Mouse (Mus musculus) kidney, adult 18-20 months (tissue): Measurements from ENCODE around the gene Olfr975.
"Not testable (repeated sequence)": the region's sequence is repeated elsewhere in the genome, so short reads cannot be mapped to it uniquely, and the experiment has no call there.

ENCODE experiments used
- DNase-seq: peaks from one replicate; pipeline ENCODE4 v3.0.0; 2021

Gene Olfr975

DNA sequence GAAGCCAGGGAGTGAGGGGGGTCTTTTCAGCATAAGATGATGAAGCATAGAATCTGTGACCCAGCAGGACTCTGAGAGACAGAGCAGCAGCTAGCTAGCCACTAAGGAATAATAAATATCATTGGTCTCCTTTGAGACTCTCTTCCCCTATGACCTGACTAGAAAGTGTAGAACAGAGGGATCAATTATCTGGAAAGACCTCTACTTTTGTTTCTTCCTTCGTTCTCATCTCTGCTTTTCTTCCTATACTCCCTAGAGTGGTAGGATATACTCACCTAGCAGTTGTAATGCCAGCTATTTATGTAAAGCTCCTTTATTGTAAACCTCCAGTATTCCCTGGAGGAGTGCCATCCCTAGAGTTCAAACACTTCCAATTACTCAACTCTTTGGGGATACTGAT is at the start of gene Olfr975:
Olfr975 (minus strand) TSS at position 101 of the 400 bp plus-strand sequence.
- no peak for DNase-seq

DNA sequence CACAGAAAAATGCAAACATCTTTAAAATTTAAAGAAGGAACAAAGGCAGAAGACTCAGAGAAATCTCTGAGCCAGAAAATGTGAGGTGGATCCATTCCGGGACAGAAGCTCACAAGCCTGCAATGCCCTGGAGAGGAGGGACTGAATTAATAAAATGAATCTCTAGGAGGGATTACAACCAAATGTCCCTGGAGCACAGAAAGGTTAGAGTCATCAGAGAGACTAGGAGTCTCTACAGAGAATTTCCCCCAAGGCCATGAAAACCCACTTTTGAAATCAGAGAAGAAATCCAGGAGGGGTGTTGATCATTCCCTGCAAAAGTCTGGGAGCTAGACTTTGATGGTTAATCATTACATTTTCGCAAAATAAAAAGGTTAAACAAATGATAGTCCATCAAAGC is 40.0 kb upstream of the Olfr975 start, which contains the start of gene Olfr978:
Olfr978 (plus strand) TSS at position 301 of the 400 bp plus-strand sequence.
- DNase-seq = no peak

DNA sequence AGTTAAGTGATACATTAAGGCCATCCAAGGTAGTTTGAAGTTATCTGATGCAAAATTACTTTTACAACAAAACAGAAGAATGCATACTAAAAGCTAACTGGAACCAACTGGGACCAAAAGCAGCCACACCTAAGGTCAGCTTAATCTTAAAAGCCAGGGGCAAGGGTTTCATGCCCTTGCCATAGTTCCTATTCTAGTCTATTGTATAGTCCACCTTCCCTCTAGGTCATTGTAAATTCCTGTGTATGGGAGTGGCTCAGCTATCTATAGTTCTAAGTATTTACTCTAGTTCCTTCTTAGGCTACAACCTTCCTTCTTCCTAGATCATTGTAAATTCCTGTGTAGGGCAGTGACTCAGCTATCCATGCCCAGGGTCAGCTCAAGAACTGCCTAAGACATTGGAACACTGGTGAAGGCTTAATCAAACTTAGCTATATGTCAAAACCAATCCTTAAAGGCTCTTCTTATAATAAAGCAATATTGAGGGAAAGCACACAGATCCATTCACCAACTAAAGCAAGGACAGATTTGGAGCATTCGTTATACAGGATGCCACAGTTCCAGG is 24.8 kb upstream of the Olfr975 start:
- DNase-seq = not testable (repeated sequence)

DNA sequence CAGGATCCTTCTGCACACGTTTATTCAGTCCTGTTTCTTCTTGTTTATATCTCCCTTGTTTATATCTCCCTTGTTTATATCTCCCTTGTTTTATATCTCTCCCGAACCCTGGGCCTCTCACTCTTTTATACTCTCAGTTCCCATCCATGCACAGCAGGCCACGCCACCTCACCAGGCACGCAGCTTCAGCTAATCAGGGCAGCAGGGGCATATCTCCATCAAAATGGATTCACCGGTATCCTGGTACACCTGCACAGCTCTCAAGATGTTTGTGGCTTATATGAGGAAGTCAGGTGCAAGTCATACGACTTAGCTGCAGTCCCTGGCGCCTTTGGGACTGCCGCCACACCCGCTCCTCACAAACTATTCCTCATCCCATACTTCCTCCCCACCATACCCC is 9.2 kb upstream of the Olfr975 start, which contains the start of gene Olfr976:
Olfr976 (minus strand) TSS at position 101 of the 400 bp plus-strand sequence.
- not testable (repeated sequence) for DNase-seq

DNA sequence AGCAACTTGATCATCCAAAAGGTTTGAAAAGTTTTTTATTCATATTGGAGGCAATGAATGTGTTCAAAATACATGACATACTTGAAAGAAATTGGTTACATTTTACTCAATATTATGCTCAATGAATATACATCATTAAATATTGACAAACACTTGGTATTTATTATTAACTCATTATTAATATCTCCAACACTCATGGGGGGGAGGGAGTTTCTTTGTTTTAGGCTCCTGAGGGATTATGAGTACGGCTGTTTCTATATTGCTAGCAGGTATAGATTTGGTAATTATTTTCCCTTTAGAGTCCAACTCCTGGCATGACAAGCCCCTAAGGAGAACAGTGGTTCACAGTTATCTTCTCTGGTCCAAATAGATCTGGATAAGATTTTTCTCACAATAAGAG is 14.6 kb downstream of the Olfr975 start, which contains the start of gene Olfr974:
Olfr974 (plus strand) TSS at position 301 of the 400 bp plus-strand sequence.
- no peak for DNase-seq

DNA sequence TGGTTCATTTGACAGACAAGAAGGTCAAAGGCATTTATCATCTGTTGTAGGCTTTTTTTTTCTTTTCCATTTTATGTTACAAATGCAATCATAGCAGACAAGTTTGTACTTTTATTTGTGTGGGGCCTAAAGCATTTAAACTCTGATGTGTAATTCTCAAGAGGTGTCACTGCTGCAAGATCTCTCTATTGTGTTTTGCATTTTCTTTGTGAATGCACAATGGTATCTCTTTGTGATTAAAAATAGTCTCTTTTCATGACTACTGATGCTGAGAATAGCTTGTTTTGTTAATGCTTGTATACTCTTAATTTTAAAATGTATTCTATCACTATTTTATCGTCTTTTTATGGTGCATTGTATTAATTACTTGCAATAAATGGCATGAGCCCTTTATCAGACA is 23.0 kb downstream of the Olfr975 start:
- not testable (repeated sequence) for DNase-seq

DNA sequence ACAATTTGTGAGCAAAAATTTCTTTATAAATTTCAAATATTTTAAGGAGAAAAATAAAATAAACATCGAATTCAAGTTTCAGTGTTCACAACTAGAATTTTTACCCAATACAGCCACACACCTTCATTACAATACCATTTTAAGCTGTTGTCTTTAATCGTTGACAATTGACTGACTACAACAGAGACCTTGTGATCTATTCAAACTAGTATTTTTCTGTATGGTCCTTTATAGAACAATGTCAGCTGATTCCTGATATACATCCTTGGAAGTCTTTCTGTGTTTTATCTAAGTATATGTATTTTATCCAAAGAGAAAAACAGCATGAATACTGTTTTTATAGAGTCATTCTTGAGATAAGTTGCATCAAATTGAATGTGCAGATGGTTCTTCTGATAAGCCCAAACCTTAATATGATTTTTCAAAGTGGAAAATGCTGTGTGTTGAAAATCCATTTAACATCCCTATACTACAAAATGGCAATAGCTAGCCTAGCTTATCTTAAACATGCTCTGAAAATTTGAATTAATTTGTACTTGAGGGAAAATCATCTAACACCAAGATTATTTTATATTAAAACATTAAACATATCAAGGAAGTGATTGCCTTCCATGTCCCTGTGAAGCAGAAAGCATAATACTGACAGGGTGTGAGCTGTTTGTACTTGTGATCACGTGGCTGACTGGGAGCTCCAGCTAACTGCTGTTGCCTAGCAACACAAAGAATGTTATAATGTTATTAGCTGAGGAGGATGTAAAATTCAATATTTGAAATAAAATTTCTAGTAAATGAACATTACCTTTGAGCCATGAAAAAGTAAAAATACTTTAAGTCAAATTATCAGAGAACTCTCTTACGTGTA is 23.6 kb downstream of the Olfr975 start:
- DNase-seq = not testable (repeated sequence)

DNA sequence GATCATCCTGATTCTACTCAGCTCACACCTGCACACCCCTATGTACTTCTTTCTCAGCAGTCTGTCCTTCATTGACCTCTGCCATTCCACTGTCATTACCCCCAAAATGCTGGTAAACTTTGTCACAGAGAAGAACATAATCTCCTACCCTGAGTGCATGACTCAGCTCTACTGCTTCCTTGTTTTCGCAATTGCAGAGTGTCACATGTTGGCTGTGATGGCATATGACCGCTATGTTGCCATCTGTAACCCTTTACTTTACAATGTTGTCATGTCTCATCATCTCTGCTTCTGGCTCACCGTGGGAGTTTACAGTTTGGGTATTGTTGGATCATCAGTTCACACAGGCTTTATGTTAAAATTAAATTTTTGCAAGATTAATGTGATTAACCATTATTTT is 41.9 kb downstream of the Olfr975 start:
- no peak for DNase-seq

DNA sequence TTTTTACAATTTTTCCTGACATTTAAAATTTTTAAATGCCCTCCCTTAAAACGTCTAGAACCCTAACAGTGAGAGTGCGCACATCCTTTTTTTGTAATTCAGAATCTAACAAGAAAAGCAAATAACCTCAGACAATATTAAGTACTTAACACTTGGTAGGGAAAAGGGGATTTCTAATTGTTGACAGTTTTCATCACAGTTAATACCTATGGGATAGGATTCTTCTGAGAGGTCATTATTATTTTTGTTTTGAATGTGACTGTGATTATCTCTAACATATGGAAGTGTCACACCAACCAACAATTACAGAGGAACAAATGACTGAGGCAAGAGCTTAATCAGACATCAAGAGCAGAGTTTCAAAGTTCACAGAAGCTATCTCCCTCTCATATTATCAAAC is 44.8 kb downstream of the Olfr975 start, which contains the start of gene Olfr229:
Olfr229 (plus strand) TSS at position 301 of the 400 bp plus-strand sequence.
- DNase-seq = no peak

DNA sequence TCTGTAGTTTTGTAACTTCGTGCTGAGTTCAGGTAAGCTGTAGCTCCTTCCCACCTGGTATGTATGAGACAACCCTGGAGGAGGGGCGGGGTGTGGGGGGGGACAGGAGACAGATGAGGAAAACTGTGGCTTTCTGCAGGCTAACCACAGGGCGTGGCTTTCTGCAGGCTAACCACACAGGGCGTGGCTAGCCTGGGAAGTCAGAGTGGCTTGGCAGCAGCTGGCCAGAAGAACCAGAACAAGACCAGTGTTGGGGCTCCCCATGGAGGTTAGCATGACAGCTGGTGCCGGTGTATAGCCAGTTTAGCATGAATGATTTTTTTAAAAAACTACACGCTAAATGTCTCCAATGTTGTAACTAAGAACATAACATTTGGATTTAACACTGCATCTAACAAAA is 46.7 kb downstream of the Olfr975 start:
- no peak for DNase-seq
